Mouse (Mus musculus) MEL (cell line): ENCODE data around the gene Fam124b. TPM values are rescaled to one million over a fixed set of nuclear protein-coding genes. Genes with fewer than 3 reads are reported as not detected.

Experiments
- DNase-seq: peaks from one replicate; pipeline ENCODE4 v3.0.0; 2011; ENCODE audit warnings: low read depth, low spot score
- H3K27ac ChIP-seq: 2 replicates; pipeline ENCODE4 v1.5.1; 2012; ENCODE audit warnings: low read depth, mild to moderate bottlenecking, control low read depth, low read length, moderate library complexity; ENCODE audit not compliant: control insufficient read depth
- H3K27me3 ChIP-seq, 2 experiments: fragments of 150-350 bp in 1 of 2; sonication (generic) in 1 of 2; 2 replicates each; pipeline ENCODE4 v1.6.1; 2012; ENCODE audit warnings: low read length in 2 of 2, mild to moderate bottlenecking in 2 of 2, improper control_type of control experiment in 1 of 2, moderate library complexity in 1 of 2; ENCODE audit not compliant: insufficient read depth in 2 of 2, control insufficient read depth in 1 of 2
- H3K36me3 ChIP-seq, 2 experiments: 2 replicates each; pipeline ENCODE4 v1.6.1; 2012 to 2014; ENCODE audit warnings: low read length in 2 of 2, improper control_type of control experiment in 1 of 2, inconsistent platforms in 1 of 2, mild to moderate bottlenecking in 1 of 2; ENCODE audit not compliant: insufficient read depth in 2 of 2, control insufficient read depth in 1 of 2
- H3K4me1 ChIP-seq, 2 experiments: fragments of 150-350 bp in 1 of 2; sonication (generic) in 1 of 2; 2 replicates each; pipeline ENCODE4 v1.6.1; 2012; ENCODE audit warnings: low read length in 2 of 2, improper control_type of control experiment in 1 of 2, mild to moderate bottlenecking in 1 of 2; ENCODE audit not compliant: insufficient read depth in 2 of 2, control insufficient read depth in 1 of 2
- H3K4me3 ChIP-seq, 2 experiments: fragments of 150-350 bp in 1 of 2; sonication (generic) in 1 of 2; 2 replicates each; pipeline ENCODE4 v1.5.1; 2012; ENCODE audit warnings: low read depth in 2 of 2, low read length in 2 of 2, mild to moderate bottlenecking in 2 of 2, moderate library complexity in 2 of 2, control low read depth in 1 of 2, improper control_type of control experiment in 1 of 2; ENCODE audit not compliant: control insufficient read depth in 1 of 2, insufficient read depth in 1 of 2
- H3K79me2 ChIP-seq: 2 replicates; pipeline ENCODE4 v1.6.1; 2012; ENCODE audit warnings: mild to moderate bottlenecking, low read length, moderate library complexity; ENCODE audit not compliant: control insufficient read depth, poor library complexity, insufficient read depth
- H3K9ac ChIP-seq: 2 replicates; pipeline ENCODE4 v1.6.1; 2012; ENCODE audit warnings: low read depth, mild to moderate bottlenecking, control low read depth, low read length, moderate library complexity; ENCODE audit not compliant: control insufficient read depth, poor library complexity, severe bottlenecking
- H3K9me3 ChIP-seq: fragments of 150-350 bp; sonication (generic); replicated peaks from 2 replicates; pipeline ENCODE4 v1.6.1; 2012; ENCODE audit warnings: mild to moderate bottlenecking, low read length, improper control_type of control experiment, moderate library complexity; ENCODE audit not compliant: insufficient read depth
- CHD2 ChIP-seq: IDR thresholded peaks from 2 replicates; pipeline ENCODE4 v1.6.1; 2011; ENCODE audit warnings: low read length, improper control_type of control experiment
- CTCF ChIP-seq, 3 experiments: IDR thresholded peaks in 2 of 3; conservative IDR thresholded peaks in 1 of 3; 2 replicates each; pipeline ENCODE4 v1.5.1; 2011 to 2012; ENCODE audit warnings: low read length in 3 of 3, low read depth in 2 of 3, mild to moderate bottlenecking in 2 of 3, improper control_type of control experiment in 1 of 3, inconsistent platforms in 1 of 3, mixed read lengths in 1 of 3, moderate library complexity in 1 of 3; ENCODE audit not compliant: control insufficient read depth in 1 of 3, insufficient read depth in 1 of 3, poor library complexity in 1 of 3, severe bottlenecking in 1 of 3
- E2F4 ChIP-seq: IDR thresholded peaks from 2 replicates; pipeline ENCODE4 v1.6.1; 2011; ENCODE audit warnings: low read depth, low read length, improper control_type of control experiment, borderline replicate concordance
- ELF1 ChIP-seq: IDR thresholded peaks from 2 replicates; pipeline ENCODE4 v1.6.1; 2014; ENCODE audit warnings: low read depth, mild to moderate bottlenecking, inconsistent platforms, low read length, improper control_type of control experiment, moderate library complexity
- EP300 ChIP-seq, 2 experiments: IDR thresholded peaks; 2 replicates each; pipeline ENCODE4 v1.6.1; 2011; ENCODE audit warnings: improper control_type of control experiment in 2 of 2, low read length in 2 of 2, low read depth in 1 of 2, mild to moderate bottlenecking in 1 of 2
- ETS1 ChIP-seq: IDR thresholded peaks from 2 replicates; pipeline ENCODE4 v1.6.1; 2012; ENCODE audit warnings: low read depth, mild to moderate bottlenecking, inconsistent platforms, low read length, improper control_type of control experiment, moderate library complexity
- GABPA ChIP-seq: IDR thresholded peaks from 2 replicates; pipeline ENCODE4 v1.6.1; 2012; ENCODE audit warnings: low read depth, mild to moderate bottlenecking, inconsistent platforms, low read length, improper control_type of control experiment, moderate library complexity
- GATA1 ChIP-seq: IDR thresholded peaks from 2 replicates; pipeline ENCODE4 v1.6.1; 2011; ENCODE audit warnings: low read depth, low read length, improper control_type of control experiment
- JUND ChIP-seq: IDR thresholded peaks from 2 replicates; pipeline ENCODE4 v1.6.1; 2011; ENCODE audit warnings: low read depth, mild to moderate bottlenecking, improper control_type of control experiment, low read length
- MAZ ChIP-seq: IDR thresholded peaks from 2 replicates; pipeline ENCODE4 v1.6.1; 2012; ENCODE audit warnings: low read depth, mild to moderate bottlenecking, inconsistent platforms, low read length, improper control_type of control experiment
- MEF2A ChIP-seq: IDR thresholded peaks from 2 replicates; pipeline ENCODE4 v1.6.1; 2014; ENCODE audit warnings: low read depth, mild to moderate bottlenecking, inconsistent platforms, low read length, improper control_type of control experiment; ENCODE audit not compliant: poor library complexity, insufficient replicate concordance, severe bottlenecking; ENCODE audit errors: extremely low read depth
- MXI1 ChIP-seq: IDR thresholded peaks from 2 replicates; pipeline ENCODE4 v1.6.1; 2011; ENCODE audit warnings: mild to moderate bottlenecking, low read depth, low read length, improper control_type of control experiment
- MYC ChIP-seq: IDR thresholded peaks from 2 replicates; pipeline ENCODE4 v1.6.1; 2011; ENCODE audit warnings: low read depth, mild to moderate bottlenecking, low read length, improper control_type of control experiment, moderate library complexity
- NELFE ChIP-seq: IDR thresholded peaks from 2 replicates; pipeline ENCODE4 v1.6.1; 2011; ENCODE audit warnings: low read depth, low read length, improper control_type of control experiment
- NRF1 ChIP-seq: IDR thresholded peaks from 2 replicates; pipeline ENCODE4 v1.6.1; 2014; ENCODE audit warnings: low read depth, mild to moderate bottlenecking, inconsistent platforms, low read length, improper control_type of control experiment, moderate library complexity; ENCODE audit not compliant: poor library complexity, insufficient read depth, severe bottlenecking
- POLR2AphosphoS2 ChIP-seq: IDR thresholded peaks from 2 replicates; pipeline ENCODE4 v1.6.1; 2011; ENCODE audit warnings: low read length, improper control_type of control experiment
- POLR2AphosphoS5 ChIP-seq: IDR thresholded peaks from 2 replicates; pipeline ENCODE4 v1.6.1; 2012; ENCODE audit warnings: low read depth, borderline replicate concordance, mild to moderate bottlenecking, inconsistent platforms, low read length, moderate library complexity, mixed read lengths
- RAD21 ChIP-seq: IDR thresholded peaks from 2 replicates; pipeline ENCODE4 v1.6.1; 2011; ENCODE audit warnings: mild to moderate bottlenecking, low read depth, low read length, improper control_type of control experiment
- RCOR1 ChIP-seq: IDR thresholded peaks from 2 replicates; pipeline ENCODE4 v1.6.1; 2012; ENCODE audit warnings: low read depth, mild to moderate bottlenecking, inconsistent platforms, low read length, improper control_type of control experiment
- SIN3A ChIP-seq: IDR thresholded peaks from 2 replicates; pipeline ENCODE4 v1.6.1; 2012; ENCODE audit warnings: low read length, improper control_type of control experiment, inconsistent platforms
- SMC3 ChIP-seq: IDR thresholded peaks from 2 replicates; pipeline ENCODE4 v1.6.1; 2011; ENCODE audit warnings: low read depth, low read length, improper control_type of control experiment
- TBP ChIP-seq: IDR thresholded peaks from 2 replicates; pipeline ENCODE4 v1.8.0; 2011; ENCODE audit warnings: low read depth, low read length, improper control_type of control experiment
- TCF12 ChIP-seq: IDR thresholded peaks from 2 replicates; pipeline ENCODE4 v1.6.1; 2014; ENCODE audit warnings: low read depth, mild to moderate bottlenecking, inconsistent platforms, low read length, improper control_type of control experiment, moderate library complexity
- USF2 ChIP-seq, 2 experiments: IDR thresholded peaks; 2 replicates each; pipeline ENCODE4 v1.6.1; 2011 to 2012; ENCODE audit warnings: improper control_type of control experiment in 2 of 2, low read length in 2 of 2, borderline replicate concordance in 1 of 2, inconsistent platforms in 1 of 2, low read depth in 1 of 2, mild to moderate bottlenecking in 1 of 2; ENCODE audit not compliant: insufficient read depth in 1 of 2
- ZC3H11A ChIP-seq: IDR thresholded peaks from 2 replicates; pipeline ENCODE4 v1.6.1; 2012; ENCODE audit warnings: low read depth, mild to moderate bottlenecking, inconsistent platforms, low read length, improper control_type of control experiment
- ZMIZ1 ChIP-seq: IDR thresholded peaks from 2 replicates; pipeline ENCODE4 v1.6.1; 2012; ENCODE audit warnings: low read depth, mild to moderate bottlenecking, inconsistent platforms, low read length, improper control_type of control experiment, moderate library complexity
- ZNF384 ChIP-seq: IDR thresholded peaks from 2 replicates; pipeline ENCODE4 v1.6.1; 2012; ENCODE audit warnings: low read depth, mild to moderate bottlenecking, inconsistent platforms, low read length, improper control_type of control experiment
- polyA plus RNA-seq, 2 experiments: library from polyadenylated mRNA; stranded (reverse) in 1 of 2; unstranded in 1 of 2; fragments of >175 nt in 1 of 2; fragments of >200 nt in 1 of 2; gene quantifications; 2 replicates each; pipeline versions ENCODE4 v1.2.1 to v1.2.4; 2012; ENCODE audit warnings: low replicate concordance in 2 of 2, low read depth in 1 of 2; ENCODE audit not compliant: insufficient read length in 2 of 2, insufficient read depth in 1 of 2, missing spikeins in 1 of 2
- total RNA-seq: library from RNA; depleted of rRNA; stranded (reverse); fragments of 300-350 nt; gene quantifications from 2 replicates; pipeline ENCODE4 v1.2.3, GENCODE M21; 2012

Fam124b gene
- total and polyA plus RNA-seq, 3 experiments: not detected

GRCm38 (mm10) chr1:80180767-80181413, 37.4 kb downstream of the Fam124b start:
- H3K27ac ChIP-seq: no peak overlapping the region
- no peaks in the 10 kb centered on the region for H3K4me1 ChIP-seq
- peak; percentile 65 for DNase-seq
- no peaks in the 10 kb centered on the region for H3K9me3 ChIP-seq
- H3K79me2 ChIP-seq: no peaks in the 10 kb centered on the region
- H3K36me3 ChIP-seq: no peaks in the 10 kb centered on the region
- H3K4me3 ChIP-seq: no peak overlapping the region
- no peaks in the 10 kb centered on the region for H3K27me3 ChIP-seq
- TF ChIP-seq RCOR1 (no peak), POLR2AphosphoS2 (no peak), CTCF (IDR thresholded peaks at IDR 0.05 in 2 of 3, conservative IDR thresholded peaks at IDR 0.05 in 1 of 3; ENCODE audit: control insufficient read depth in 1 of 3, insufficient read depth in 1 of 3, low read depth in 2 of 3, low read length in 3 of 3, poor library complexity in 1 of 3, severe bottlenecking in 1 of 3) (peak; percentile 62 to 90 (median 66)), USF2 (IDR thresholded peaks at IDR 0.05; ENCODE audit: borderline replicate concordance in 1 of 2, insufficient read depth in 1 of 2, low read depth in 1 of 2, low read length in 2 of 2) (no peak), NRF1 (no peak), MXI1 (no peak), JUND (no peak), ELF1 (no peak), SMC3 (peak; percentile 97), ZNF384 (no peak), POLR2AphosphoS5 (no peak), TCF12 (no peak), MYC (no peak), ZMIZ1 (no peak), CHD2 (no peak), E2F4 (no peak), ZC3H11A (peak; percentile 94), MAZ (no peak), TBP (no peak), ETS1 (no peak), GABPA (no peak), SIN3A (no peak), GATA1 (no peak), RAD21 (peak; percentile 95), NELFE (no peak), MEF2A (no peak), EP300 (IDR thresholded peaks at IDR 0.05; ENCODE audit: low read depth in 1 of 2, low read length in 2 of 2) (no peak)
- no peak overlapping the region for H3K9ac ChIP-seq
